Mouse (Mus musculus): ENCODE results near the gene Slc22a15. TPM values are rescaled to one million over a fixed set of nuclear protein-coding genes. Genes with fewer than 3 reads are reported as not detected.
"Not testable (repeated sequence)": the region's sequence is repeated elsewhere in the genome, so short reads cannot be mapped to it uniquely, and the experiment has no call there.

Gene Slc22a15
- polyA plus RNA-seq, 1 experiment from 2014 or later = 4.5 TPM

- no peak for ATAC-seq (replicated peaks)
- no peak overlapping the region for H3K4me3 ChIP-seq
- no peak overlapping the region for H3K4me2 ChIP-seq (replicated peaks)
- H3K27ac ChIP-seq (replicated peaks) = no peak overlapping the region
- H3K36me3 ChIP-seq = no peaks in the 10 kb centered on the region
- WGBS = 82% methylated on average over 6 of the region's 6 CpGs
- H3K4me1 ChIP-seq = no peaks in the 10 kb centered on the region
- H3K9me3 ChIP-seq = no peaks in the 10 kb centered on the region
- no peak overlapping the region for H3K9ac ChIP-seq (replicated peaks)
- no peaks in the 10 kb centered on the region for H3K27me3 ChIP-seq
Measured at GRCm38 (mm10) chr3:101827220-101827715, 97.0 kb downstream of the Slc22a15 start.

- Histone ChIP-seq H3K27ac (replicated peaks) (no peak overlapping the region), H3K4me3 (no peak overlapping the region), H3K9ac (replicated peaks) (no peak overlapping the region), H3K4me1 (no peaks in the 10 kb centered on the region), H3K9me3 (no peaks in the 10 kb centered on the region), H3K27me3 (no peaks in the 10 kb centered on the region), H3K36me3 (no peaks in the 10 kb centered on the region), H3K4me2 (replicated peaks) (no peak overlapping the region)
- no peak for ATAC-seq (replicated peaks)
- WGBS = 71% methylated on average over 9 of the region's 9 CpGs
Measured at GRCm38 (mm10) chr3:101824338-101824737, 99.9 kb downstream of the Slc22a15 start.

GRCm38 (mm10) chr3:101822052-101822451 lies 102.2 kb downstream of the Slc22a15 start:
- H3K4me1 ChIP-seq = no peaks in the 10 kb centered on the region
- H3K27ac ChIP-seq (replicated peaks) = no peak overlapping the region
- H3K4me3 ChIP-seq = no peak overlapping the region
- no peak for ATAC-seq (replicated peaks)
- no peak overlapping the region for H3K9ac ChIP-seq (replicated peaks)
- H3K4me2 ChIP-seq (replicated peaks) = no peak overlapping the region
- H3K27me3 ChIP-seq = no peaks in the 10 kb centered on the region
- 84% methylated on average over 5 of the region's 5 CpGs for WGBS
- H3K36me3 ChIP-seq = no peaks in the 10 kb centered on the region
- no peaks in the 10 kb centered on the region for H3K9me3 ChIP-seq

GRCm38 (mm10) chr3:101820708-101821107 lies 103.5 kb downstream of the Slc22a15 start:
- H3K9me3 ChIP-seq; ATAC-seq (replicated peaks); H3K36me3 ChIP-seq; H3K4me3 ChIP-seq; H3K27me3 ChIP-seq; H3K27ac ChIP-seq (replicated peaks); H3K4me1 ChIP-seq; H3K4me2 ChIP-seq (replicated peaks); H3K9ac ChIP-seq (replicated peaks): not testable (repeated sequence)
- WGBS = 77% methylated on average over 3 of the region's 3 CpGs

GRCm38 (mm10) chr3:101816006-101816405 lies 108.2 kb downstream of the Slc22a15 start:
- no peak for ATAC-seq (replicated peaks)
- Histone ChIP-seq H3K9ac (replicated peaks) (no peak overlapping the region), H3K27me3 (no peaks in the 10 kb centered on the region), H3K9me3 (no peaks in the 10 kb centered on the region), H3K4me3 (no peak overlapping the region), H3K4me2 (replicated peaks) (no peak overlapping the region), H3K4me1 (no peaks in the 10 kb centered on the region), H3K36me3 (no peaks in the 10 kb centered on the region), H3K27ac (replicated peaks) (no peak overlapping the region)
- WGBS = 92% methylated on average over 3 of the region's 3 CpGs

GRCm38 (mm10) chr3:101814790-101815189 lies 109.5 kb downstream of the Slc22a15 start:
- Histone ChIP-seq H3K27me3 (no peaks in the 10 kb centered on the region), H3K4me1 (no peaks in the 10 kb centered on the region), H3K4me2 (replicated peaks) (no peak overlapping the region), H3K9ac (replicated peaks) (no peak overlapping the region), H3K27ac (replicated peaks) (no peak overlapping the region), H3K4me3 (no peak overlapping the region), H3K9me3 (no peaks in the 10 kb centered on the region), H3K36me3 (no peaks in the 10 kb centered on the region)
- WGBS = 85% methylated on average over 9 of the region's 9 CpGs
- ATAC-seq (replicated peaks) = no peak

GRCm38 (mm10) chr3:101812341-101812962 lies 111.8 kb downstream of the Slc22a15 start:
- Histone ChIP-seq H3K4me3 (no peak overlapping the region), H3K9ac (replicated peaks) (no peak overlapping the region), H3K9me3 (no peaks in the 10 kb centered on the region), H3K4me2 (replicated peaks) (no peak overlapping the region), H3K36me3 (no peaks in the 10 kb centered on the region), H3K27me3 (no peaks in the 10 kb centered on the region), H3K4me1 (peaks cover under 1% of the 10 kb centered on the region; the same call in 1 of the 2 replicates), H3K27ac (replicated peaks) (no peak overlapping the region)
- WGBS = 60% methylated on average over 10 of the region's 10 CpGs
- peak; percentile 91 for ATAC-seq (replicated peaks)

- H3K4me1 ChIP-seq = peaks cover 6% of the 10 kb centered on the region
- no peak for ATAC-seq (replicated peaks)
- no peak overlapping the region for H3K9ac ChIP-seq (replicated peaks)
- H3K9me3 ChIP-seq = no peaks in the 10 kb centered on the region
- H3K4me3 ChIP-seq = no peak overlapping the region
- no peaks in the 10 kb centered on the region for H3K36me3 ChIP-seq
- no peak overlapping the region for H3K27ac ChIP-seq (replicated peaks)
- 69% methylated on average over 4 of the region's 4 CpGs for WGBS
- no peaks in the 10 kb centered on the region for H3K27me3 ChIP-seq
- H3K4me2 ChIP-seq (replicated peaks) = no peak overlapping the region
Measured at GRCm38 (mm10) chr3:101811931-101812330, 112.3 kb downstream of the Slc22a15 start.

GRCm38 (mm10) chr3:101807646-101808045 lies 116.6 kb downstream of the Slc22a15 start:
- no peak overlapping the region for H3K4me3 ChIP-seq
- no peak for ATAC-seq (replicated peaks)
- H3K27ac ChIP-seq (replicated peaks) = no peak overlapping the region
- no peaks in the 10 kb centered on the region for H3K36me3 ChIP-seq
- no peak overlapping the region for H3K4me2 ChIP-seq (replicated peaks)
- peaks cover 15% of the 10 kb centered on the region for H3K4me1 ChIP-seq
- WGBS = 89% methylated on average over 6 of the region's 6 CpGs
- no peaks in the 10 kb centered on the region for H3K27me3 ChIP-seq
- no peak overlapping the region for H3K9ac ChIP-seq (replicated peaks)
- H3K9me3 ChIP-seq = no peaks in the 10 kb centered on the region

- H3K9ac ChIP-seq (replicated peaks) = no peak overlapping the region
- no peak overlapping the region for H3K4me3 ChIP-seq
- H3K4me2 ChIP-seq (replicated peaks) = no peak overlapping the region
- no peaks in the 10 kb centered on the region for H3K36me3 ChIP-seq
- H3K9me3 ChIP-seq = no peaks in the 10 kb centered on the region
- no peaks in the 10 kb centered on the region for H3K27me3 ChIP-seq
- peaks cover 15% of the 10 kb centered on the region for H3K4me1 ChIP-seq
- ATAC-seq (replicated peaks) = peak; percentile 55
- WGBS = 9% methylated on average over 4 of the region's 4 CpGs
- H3K27ac ChIP-seq (replicated peaks) = no peak overlapping the region
Measured at GRCm38 (mm10) chr3:101806941-101807340, 117.3 kb downstream of the Slc22a15 start.

- H3K4me1 ChIP-seq = peaks cover 15% of the 10 kb centered on the region
- ATAC-seq (replicated peaks) = peak; percentile 92
- no peak overlapping the region for H3K4me3 ChIP-seq
- H3K27ac ChIP-seq (replicated peaks) = no peak overlapping the region
- no peak overlapping the region for H3K9ac ChIP-seq (replicated peaks)
- 8% methylated on average over 16 of the region's 16 CpGs for WGBS
- no peaks in the 10 kb centered on the region for H3K9me3 ChIP-seq
- H3K27me3 ChIP-seq = no peaks in the 10 kb centered on the region
- no peaks in the 10 kb centered on the region for H3K36me3 ChIP-seq
- 0 out of 2 replicates have a peak overlapping the region, but pooled peaks have one; percentile 5 for H3K4me2 ChIP-seq (replicated peaks)
Measured at GRCm38 (mm10) chr3:101806149-101806548, 118.1 kb downstream of the Slc22a15 start.
